Mouse (Mus musculus) A20 (cell line): ENCODE results near the gene Usp50.

Experiments
- DNase-seq: peaks from one replicate; pipeline ENCODE4 v3.0.0-alpha.2; 2011; ENCODE audit warnings: low read depth, low spot score

Gene Usp50

GRCm38 (mm10) chr2:126743389-126743788 is 39.9 kb downstream of the Usp50 start:
- DNase-seq: no peak

GRCm38 (mm10) chr2:126740314-126740713 is 43.0 kb downstream of the Usp50 start:
- DNase-seq: no peak

- DNase-seq: no peak
These were observed 47.8 kb downstream of the Usp50 start for GRCm38 (mm10) chr2:126735339-126736073.

GRCm38 (mm10) chr2:126730502-126730901 is 52.8 kb downstream of the Usp50 start:
- no peak for DNase-seq

DNA sequence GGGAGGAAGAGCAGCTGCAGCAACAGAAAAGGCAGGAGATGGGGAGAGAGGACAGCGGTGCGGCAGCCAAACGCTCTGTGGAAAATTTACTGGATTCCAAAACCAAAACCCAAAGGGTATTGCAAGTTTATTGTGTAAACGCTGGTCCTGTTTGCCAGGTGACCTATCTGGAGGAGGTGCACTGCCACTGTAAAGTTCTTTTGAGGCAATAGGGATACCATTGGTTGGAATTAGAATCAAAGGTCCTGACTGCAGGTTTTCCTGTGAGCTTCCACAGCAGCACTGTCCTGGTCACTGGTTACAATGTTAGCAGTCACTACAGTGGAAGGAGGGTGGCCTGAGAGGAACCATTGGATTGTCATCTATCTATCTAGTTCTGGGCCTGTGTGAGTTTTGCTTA is 54.1 kb downstream of the Usp50 start:
- DNase-seq: no peak

GRCm38 (mm10) chr2:126712950-126713349 is 70.3 kb downstream of the Usp50 start:
- peak; percentile 24 for DNase-seq

GRCm38 (mm10) chr2:126712526-126712925 is 70.7 kb downstream of the Usp50 start:
- DNase-seq: peak; percentile 15

GRCm38 (mm10) chr2:126708361-126708760 is 74.9 kb downstream of the Usp50 start:
- peak; percentile 16 for DNase-seq

GRCm38 (mm10) chr2:126707438-126707779 is 75.9 kb downstream of the Usp50 start:
- no peak for DNase-seq

DNA sequence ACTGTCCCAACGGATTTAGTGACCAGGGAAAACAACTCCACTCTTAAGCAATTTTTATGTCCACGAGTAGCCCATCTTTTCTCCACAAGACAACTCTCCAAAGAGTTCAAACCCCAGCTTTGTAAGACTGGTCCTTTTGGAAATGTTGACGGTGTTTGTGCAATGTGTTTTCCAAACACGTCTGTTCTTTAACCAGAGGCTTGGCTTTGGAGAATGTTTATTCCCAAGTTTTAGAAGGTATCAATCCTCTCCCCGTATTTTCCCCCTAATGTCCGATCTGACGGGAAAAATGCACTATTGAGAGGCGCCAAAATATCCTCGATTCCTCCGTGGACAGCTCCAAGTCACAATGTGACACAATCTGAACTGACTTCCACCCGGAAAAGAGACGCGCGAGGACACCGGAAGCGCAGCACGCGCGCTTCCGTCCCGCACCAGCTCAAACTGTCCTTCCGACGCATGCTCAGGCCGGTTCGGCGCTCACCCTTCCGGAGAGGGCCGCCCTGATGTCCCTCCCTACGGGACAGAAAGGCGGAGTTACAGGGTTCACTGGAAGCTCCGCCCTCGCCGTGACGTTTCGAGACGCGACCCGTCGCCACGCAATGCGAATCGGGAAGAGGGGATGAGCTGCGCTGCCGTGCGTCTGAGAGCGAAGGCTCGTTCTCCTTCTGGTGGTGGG is 76.4 kb downstream of the Usp50 start, which contains the start of gene Usp8:
TSS of gene Usp8 (plus strand) at position 570 of the 679 bp plus-strand sequence.
- DNase-seq: peak; percentile 98

DNA sequence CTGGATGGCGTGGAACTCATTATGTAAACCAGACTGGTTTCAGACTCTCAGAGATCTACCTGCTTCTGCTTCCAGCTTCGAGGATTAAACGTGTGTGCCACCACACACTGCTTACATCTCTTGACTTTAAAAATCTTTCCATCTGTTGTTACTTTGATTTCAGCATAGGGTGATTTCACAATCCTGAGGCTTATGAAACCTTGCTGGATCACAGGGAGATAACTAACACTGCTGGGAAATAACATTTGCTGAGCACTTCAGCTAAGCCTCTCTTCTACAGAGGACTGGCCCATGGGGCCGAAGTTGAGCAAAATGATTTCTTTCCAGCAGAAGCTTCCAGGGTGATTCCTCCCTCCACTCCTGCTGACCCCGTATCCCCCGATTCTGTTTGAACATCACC is 88.0 kb downstream of the Usp50 start:
- no peak for DNase-seq

DNA sequence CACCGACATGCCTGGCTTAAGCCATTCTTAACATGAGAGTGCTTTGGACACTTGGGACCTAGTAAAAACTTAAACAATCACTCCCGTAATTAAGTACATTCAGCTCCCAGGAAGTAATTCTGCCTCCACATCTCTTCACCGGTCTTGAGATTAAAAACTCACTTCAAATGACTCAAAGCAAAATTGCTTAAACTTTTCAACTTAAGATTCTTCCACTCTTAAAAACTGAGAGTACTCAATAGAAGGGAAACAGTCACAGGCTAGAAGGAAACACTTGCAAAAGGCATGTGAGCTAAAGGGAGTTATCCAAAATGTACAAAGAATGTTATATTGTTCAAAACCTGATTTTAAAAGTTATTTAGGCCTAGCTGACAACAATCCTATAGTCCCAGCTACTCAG is 92.0 kb downstream of the Usp50 start:
- DNase-seq: no peak

- no peak for DNase-seq
These were observed 100.3 kb downstream of the Usp50 start for GRCm38 (mm10) chr2:126682937-126683336.

DNA sequence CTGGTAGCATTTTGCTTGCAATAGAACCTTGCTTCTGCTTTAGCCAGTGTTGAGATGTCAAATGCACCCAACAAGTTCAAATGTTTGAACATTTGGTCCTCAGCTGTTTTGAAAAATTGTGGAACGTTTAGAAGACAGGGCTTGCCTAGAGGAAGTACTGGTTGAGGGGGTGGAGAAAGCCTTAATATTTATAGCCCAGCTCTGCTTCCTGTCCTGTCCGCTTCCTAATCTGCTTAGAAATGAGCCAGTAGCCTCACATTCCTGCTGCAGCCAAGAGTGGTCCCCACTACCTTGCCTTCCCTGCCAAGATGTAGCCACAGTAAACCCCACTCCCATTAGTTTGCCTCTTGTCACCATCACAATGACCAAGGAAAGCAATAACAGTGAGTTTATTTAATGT is 100.9 kb downstream of the Usp50 start:
- DNase-seq: no peak

- DNase-seq: no peak
These were observed 105.9 kb downstream of the Usp50 start for GRCm38 (mm10) chr2:126677366-126677765.

GRCm38 (mm10) chr2:126676122-126676515 is 107.2 kb downstream of the Usp50 start, which contains the start of gene Gabpb1:
Gabpb1 (minus strand) TSS chr2:126676337.
- DNase-seq: no peak

DNA sequence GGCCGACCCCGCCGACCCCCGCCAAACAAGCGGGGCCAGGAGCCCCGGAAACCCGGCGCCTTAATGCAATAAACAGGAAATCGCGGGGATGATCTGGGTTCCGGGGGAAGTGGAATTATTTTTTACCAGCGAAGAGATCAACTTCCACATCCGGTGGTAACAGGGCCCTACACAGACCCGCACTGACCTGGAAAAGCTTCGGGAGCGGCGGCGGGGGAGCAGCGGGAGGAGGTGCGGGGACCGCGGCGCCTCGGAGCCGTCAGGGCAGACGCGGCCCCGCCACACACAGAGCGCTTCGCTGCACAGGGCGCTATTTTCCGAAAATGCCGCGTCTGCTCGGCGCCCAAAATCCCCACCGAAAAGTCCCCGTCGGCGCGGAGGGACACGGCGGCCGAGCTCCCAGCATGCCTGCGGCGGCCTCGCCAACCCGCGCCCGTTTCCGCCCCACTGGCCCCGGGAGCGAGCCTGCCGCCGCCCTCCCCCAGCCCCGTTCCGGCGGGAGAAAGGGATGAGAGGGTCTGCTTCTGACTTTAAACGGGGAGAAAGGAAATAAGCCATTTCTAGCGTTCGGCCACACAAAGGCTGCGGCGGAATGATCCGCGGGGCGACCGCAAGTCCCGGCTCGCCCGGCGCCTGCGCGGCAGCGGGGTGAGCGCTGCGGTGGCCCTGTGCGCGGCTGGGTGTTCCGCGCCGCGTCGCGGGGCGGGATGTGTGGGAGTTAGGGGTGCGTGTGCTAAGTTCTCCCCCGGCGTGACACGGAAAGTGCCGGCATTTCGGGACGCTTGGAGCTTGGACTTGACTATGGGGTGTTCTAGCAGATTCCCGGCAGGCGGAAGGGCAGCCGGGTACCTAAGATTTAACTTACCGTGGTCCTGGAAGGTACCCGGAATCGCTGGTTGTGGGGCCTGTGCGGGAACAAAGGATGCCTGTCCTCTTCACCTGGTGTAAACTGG is 107.8 kb downstream of the Usp50 start:
- peak; percentile 99 for DNase-seq

DNA sequence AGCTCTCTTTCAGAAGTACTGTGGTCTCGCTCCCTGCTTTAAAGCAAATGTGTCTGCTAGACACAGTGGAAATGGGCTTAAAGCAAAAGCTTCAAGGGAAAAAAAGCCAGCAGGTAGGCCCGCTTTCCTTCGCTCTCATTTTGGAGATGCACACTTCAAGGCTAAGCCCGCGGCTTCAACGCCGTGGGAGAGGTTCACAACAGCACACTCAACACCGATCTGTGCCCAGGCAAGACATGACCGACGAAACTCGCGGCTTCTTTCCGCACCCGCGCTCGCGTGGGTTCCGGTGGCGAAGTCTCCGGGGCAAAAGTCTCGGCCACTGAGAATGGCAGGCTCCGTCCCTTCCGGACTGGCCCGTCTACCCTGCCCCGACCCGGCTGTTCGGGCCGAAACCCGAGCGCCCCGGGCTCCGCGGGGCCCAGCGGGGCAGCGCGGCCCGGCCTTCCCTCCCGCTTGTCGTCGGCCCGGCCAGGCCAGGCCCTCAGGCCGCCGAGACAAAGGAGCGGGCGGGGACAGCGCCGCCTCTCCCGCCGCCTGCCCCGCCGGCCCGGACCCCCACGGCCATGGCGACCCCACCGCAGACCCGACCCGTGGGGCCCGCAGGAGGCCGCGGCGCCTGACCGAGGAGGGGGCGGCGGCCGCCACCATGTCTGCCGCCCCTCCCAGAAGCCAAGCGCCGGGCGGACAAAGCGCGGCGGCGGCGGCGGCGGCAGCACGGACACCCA is 108.7 kb downstream of the Usp50 start:
- peak; percentile 80 for DNase-seq

- peak; percentile 86 for DNase-seq
These were observed 109.7 kb downstream of the Usp50 start for GRCm38 (mm10) chr2:126673317-126674242.

GRCm38 (mm10) chr2:126668621-126669252 is 114.5 kb downstream of the Usp50 start:
- DNase-seq: no peak
